Mouse (Mus musculus) spleen, postnatal 36 days (tissue): Measurements from ENCODE around the gene Tmem221.

Source experiments
- DNase-seq, 2 experiments: peaks; one replicate each; pipeline ENCODE4 v3.0.0; 2022; ENCODE audit warnings: low spot score in 2 of 2, mixed read lengths in 1 of 2

Tmem221 gene

GRCm38 (mm10) chr8:71511644-71512043, 47.0 kb downstream of the Tmem221 start, which contains the start of gene Plvap:
Plvap (minus strand) TSS chr8:71511752.
- peak; percentile 24 to 29 for DNase-seq

GRCm38 (mm10) chr8:71509316-71509715, 49.4 kb downstream of the Tmem221 start:
- no peak for DNase-seq

- DNase-seq = no peak
These were observed 51.0 kb downstream of the Tmem221 start for GRCm38 (mm10) chr8:71507589-71508104.

GRCm38 (mm10) chr8:71505979-71506378, 52.7 kb downstream of the Tmem221 start:
- DNase-seq = no peak

GRCm38 (mm10) chr8:71505326-71505725, 53.3 kb downstream of the Tmem221 start:
- no peak for DNase-seq

GRCm38 (mm10) chr8:71504349-71504748, 54.3 kb downstream of the Tmem221 start:
- no peak for DNase-seq
